Mouse (Mus musculus) ES-Bruce4 (cell line): ENCODE data around the gene Tmem121.
A peak's percentile ranks its signal among the peaks of the same experiment; 100 is the strongest.

Experiments used
- CTCF ChIP-seq: IDR thresholded peaks from one replicate; pipeline ENCODE4 v1.8.1; 2011; ENCODE audit warnings: low read depth, low read length
- POLR2A ChIP-seq: IDR thresholded peaks from one replicate; pipeline ENCODE4 v1.8.1; 2011; ENCODE audit warnings: low read length; ENCODE audit not compliant: insufficient read depth

DNA sequence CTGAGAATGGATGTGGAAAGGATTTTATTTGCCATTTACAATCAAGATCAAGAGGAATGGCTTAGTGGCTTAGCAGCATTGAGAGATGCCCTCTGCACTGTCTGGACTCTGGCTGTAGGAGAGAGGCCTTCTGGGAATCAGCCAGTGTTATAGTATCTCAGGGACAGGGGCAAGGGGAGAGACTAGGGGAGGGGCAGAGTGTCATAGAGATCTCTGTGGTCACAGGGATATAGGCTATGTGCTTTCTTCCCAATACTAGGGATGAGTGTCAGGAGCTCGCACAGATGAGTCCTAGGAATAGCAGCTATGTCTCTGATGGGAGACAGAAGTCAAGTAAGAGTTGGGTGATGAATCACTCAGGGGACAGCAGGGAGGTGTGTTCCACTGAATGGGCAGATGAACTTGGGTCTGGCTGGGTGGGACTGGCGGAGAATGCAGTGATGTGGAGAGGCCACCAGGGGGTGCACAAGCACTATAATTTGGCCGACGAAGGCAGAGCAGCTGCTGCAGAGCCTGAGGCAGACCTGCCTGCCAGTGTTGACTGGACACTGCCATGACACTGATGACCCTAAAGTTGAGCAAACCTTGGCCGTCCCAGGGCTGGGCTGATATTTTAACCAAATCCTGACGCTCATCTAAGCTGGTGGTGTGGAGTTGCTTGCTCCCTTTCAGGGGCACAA is 30.1 kb downstream of the Tmem121 start:
- TF ChIP-seq CTCF = peak; percentile 95
- no peak for TF ChIP-seq POLR2A
